Mouse (Mus musculus): ENCODE results near the gene Slc6a6. TPM values are rescaled to one million over a fixed set of nuclear protein-coding genes. Genes with fewer than 3 reads are reported as not detected.

Slc6a6 gene
- polyA plus RNA-seq, 1 experiment: 98.2 TPM

DNA sequence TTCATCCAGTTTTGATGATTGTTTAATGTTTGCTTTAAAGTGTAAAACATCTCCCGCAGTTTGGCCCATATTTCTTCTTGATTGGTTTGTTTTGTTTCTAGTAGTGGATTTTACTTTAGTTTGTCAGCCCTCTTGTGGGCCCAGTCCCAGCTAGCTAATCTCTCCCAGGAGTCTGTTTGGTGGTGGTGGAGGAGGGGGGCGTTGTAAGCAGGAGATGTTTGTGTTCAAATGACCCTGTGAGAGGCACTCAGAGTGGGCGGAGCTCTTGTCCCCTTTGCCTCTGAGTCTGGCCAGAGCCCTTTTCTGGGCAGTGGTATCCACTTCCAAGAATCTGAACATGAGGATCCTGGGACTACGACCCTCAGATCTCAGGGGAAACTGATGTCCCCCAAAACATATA is 60.0 kb downstream of the Slc6a6 start:
- Histone ChIP-seq H3K36me3 (ENCODE audit: control insufficient read depth, insufficient read depth) (peaks cover 55% of the 10 kb centered on the region), H3K4me3 (no peak overlapping the region), H3K79me2 (ENCODE audit: control insufficient read depth, insufficient read depth) (no peaks in the 10 kb centered on the region), H3K4me2 (ENCODE audit: low read depth) (no peak overlapping the region), H3K27me3 (ENCODE audit: control insufficient read depth, insufficient read depth, insufficient read length) (no peaks in the 10 kb centered on the region), H3ac (ENCODE audit: control insufficient read depth, insufficient read length) (no peak overlapping the region)
- no peak for TF ChIP-seq CEBPB (IDR thresholded peaks at IDR 0.05; ENCODE audit: insufficient read depth, poor library complexity, severe bottlenecking)
- no peak for TF ChIP-seq REST (IDR thresholded peaks at IDR 0.05; ENCODE audit: insufficient read depth, insufficient read length)
- no peak for TF ChIP-seq MYOD1 (IDR thresholded peaks at IDR 0.05; ENCODE audit: control insufficient read depth in 1 of 3, insufficient read length in 2 of 3, low read depth in 2 of 3)
- no peak for TF ChIP-seq TCF12 (IDR thresholded peaks at IDR 0.05; ENCODE audit: insufficient read depth, poor library complexity, severe bottlenecking)
- TF ChIP-seq MYOG (IDR thresholded peaks at IDR 0.05; ENCODE audit: control insufficient read depth in 1 of 3, insufficient read depth in 1 of 3, insufficient read length in 2 of 3, low read depth in 2 of 3): no peak
- no peak for TF ChIP-seq USF1 (IDR thresholded peaks at IDR 0.05; ENCODE audit: low read depth)
- TF ChIP-seq MAX (IDR thresholded peaks at IDR 0.05; ENCODE audit: low read depth): no peak
- TF ChIP-seq SRF (IDR thresholded peaks at IDR 0.05; ENCODE audit: control insufficient read depth, insufficient read length, low read depth): no peak
- no peak for TF ChIP-seq POLR2AphosphoS2 (IDR thresholded peaks at IDR 0.05; ENCODE audit: insufficient read length, low read depth)

DNA sequence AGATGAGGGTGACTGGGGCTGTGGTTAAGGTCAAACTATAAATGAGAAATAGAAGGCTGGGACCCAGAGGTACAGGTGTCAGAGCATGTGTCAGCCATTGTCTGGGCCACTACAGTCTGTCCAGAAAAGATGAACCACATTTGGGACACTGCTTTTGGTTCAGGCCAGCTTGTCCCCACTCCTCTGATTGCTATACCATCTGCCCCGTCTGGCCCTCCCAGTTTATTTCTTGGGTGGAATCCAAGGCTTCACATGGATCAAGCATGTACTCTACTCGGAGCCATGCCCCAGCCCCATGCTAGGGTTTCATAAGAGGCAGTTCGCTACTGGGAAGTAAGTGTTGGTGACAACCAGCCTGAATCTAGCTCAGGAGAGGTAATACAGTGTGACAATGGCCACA is 61.4 kb downstream of the Slc6a6 start:
- no peak overlapping the region for H3ac ChIP-seq (ENCODE audit: control insufficient read depth, insufficient read length)
- no peak overlapping the region for H3K4me2 ChIP-seq (ENCODE audit: low read depth)
- no peaks in the 10 kb centered on the region for H3K79me2 ChIP-seq (ENCODE audit: control insufficient read depth, insufficient read depth)
- TF ChIP-seq MAX (IDR thresholded peaks at IDR 0.05; ENCODE audit: low read depth) (no peak), USF1 (IDR thresholded peaks at IDR 0.05; ENCODE audit: low read depth) (no peak), POLR2A (IDR thresholded peaks at IDR 0.05; ENCODE audit: insufficient read length, low read depth) (no peak), TCF3 (IDR thresholded peaks at IDR 0.05; ENCODE audit: insufficient read length, low read depth) (no peak), POLR2AphosphoS2 (IDR thresholded peaks at IDR 0.05; ENCODE audit: insufficient read length, low read depth) (no peak), CEBPB (IDR thresholded peaks at IDR 0.05; ENCODE audit: insufficient read depth, poor library complexity, severe bottlenecking) (no peak), MYOG (IDR thresholded peaks at IDR 0.05; ENCODE audit: control insufficient read depth in 1 of 3, insufficient read depth in 1 of 3, insufficient read length in 2 of 3, low read depth in 2 of 3) (no peak), REST (IDR thresholded peaks at IDR 0.05; ENCODE audit: insufficient read depth, insufficient read length) (no peak), E2F4 (IDR thresholded peaks at IDR 0.05; ENCODE audit: insufficient read depth) (no peak)
- peaks cover 69% of the 10 kb centered on the region for H3K36me3 ChIP-seq (ENCODE audit: control insufficient read depth, insufficient read depth)
- H3K4me3 ChIP-seq: no peak overlapping the region
- H3K27me3 ChIP-seq (ENCODE audit: control insufficient read depth, insufficient read depth, insufficient read length): no peaks in the 10 kb centered on the region

DNA sequence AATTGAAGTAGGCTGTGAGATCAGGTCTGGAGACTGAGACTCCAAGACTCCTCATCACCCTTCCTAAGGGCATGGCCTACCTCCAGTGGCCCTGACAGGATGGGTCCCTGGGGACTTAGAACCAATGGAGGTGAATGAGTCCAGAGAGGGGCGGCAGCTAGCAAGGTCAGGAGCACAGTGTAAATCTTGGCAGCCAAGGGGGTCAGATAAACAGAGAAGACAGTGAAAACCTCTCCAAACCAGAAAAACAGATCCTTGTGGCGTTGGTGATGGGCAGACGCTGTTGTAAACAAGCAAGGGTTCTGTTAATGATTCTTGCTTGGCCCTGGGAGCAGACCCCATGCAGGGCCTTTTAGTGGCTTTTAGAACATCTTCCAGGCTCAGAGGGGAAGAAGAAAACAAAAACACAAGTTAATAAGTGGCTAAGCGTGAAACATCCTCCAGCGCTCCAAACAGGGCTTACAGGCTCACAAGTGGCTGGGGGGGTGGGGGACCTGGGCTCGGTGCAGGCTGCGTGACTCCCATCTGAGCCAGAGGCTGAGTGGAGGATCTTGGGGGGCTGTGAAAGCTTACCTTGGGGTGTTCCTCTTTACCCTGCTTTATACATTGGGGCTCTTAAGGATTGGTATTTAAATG is 62.2 kb downstream of the Slc6a6 start:
- no peak overlapping the region for H3K4me2 ChIP-seq (ENCODE audit: low read depth)
- H3ac ChIP-seq (ENCODE audit: control insufficient read depth, insufficient read length): no peak overlapping the region
- H3K27me3 ChIP-seq (ENCODE audit: control insufficient read depth, insufficient read depth, insufficient read length): no peaks in the 10 kb centered on the region
- H3K79me2 ChIP-seq (ENCODE audit: control insufficient read depth, insufficient read depth): no peaks in the 10 kb centered on the region
- peaks cover 70% of the 10 kb centered on the region for H3K36me3 ChIP-seq (ENCODE audit: control insufficient read depth, insufficient read depth)
- no peak overlapping the region for H3K4me3 ChIP-seq
- TF ChIP-seq MYOD1 (IDR thresholded peaks at IDR 0.05; ENCODE audit: control insufficient read depth in 1 of 3, insufficient read length in 2 of 3, low read depth in 2 of 3): no peak

DNA sequence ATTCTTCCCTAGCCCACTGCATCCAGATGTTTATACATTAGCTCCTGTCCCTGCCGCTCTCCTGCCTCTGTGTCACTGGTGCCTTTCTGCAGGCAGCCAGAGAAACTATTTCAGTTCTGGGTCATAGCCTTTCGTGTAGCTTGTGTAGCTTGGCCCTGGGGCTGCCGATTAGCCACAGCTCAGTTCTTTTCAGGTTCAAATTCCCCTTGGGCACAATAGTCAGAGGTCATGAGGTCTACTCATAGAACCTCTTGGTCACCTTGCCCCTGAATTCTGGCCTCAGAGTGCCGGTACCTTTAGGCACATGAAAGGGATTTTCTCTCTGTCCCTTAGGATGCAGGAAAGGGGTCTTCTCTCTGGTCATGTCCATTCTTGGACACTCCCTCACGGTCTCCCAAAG is 62.9 kb downstream of the Slc6a6 start:
- Histone ChIP-seq H3ac (ENCODE audit: control insufficient read depth, insufficient read length) (no peak overlapping the region), H3K79me2 (ENCODE audit: control insufficient read depth, insufficient read depth) (no peaks in the 10 kb centered on the region), H3K4me3 (no peak overlapping the region), H3K36me3 (ENCODE audit: control insufficient read depth, insufficient read depth) (peaks cover 70% of the 10 kb centered on the region), H3K27me3 (ENCODE audit: control insufficient read depth, insufficient read depth, insufficient read length) (no peaks in the 10 kb centered on the region), H3K4me2 (ENCODE audit: low read depth) (no peak overlapping the region)
- no peak for TF ChIP-seq REST (IDR thresholded peaks at IDR 0.05; ENCODE audit: insufficient read depth, insufficient read length)

DNA sequence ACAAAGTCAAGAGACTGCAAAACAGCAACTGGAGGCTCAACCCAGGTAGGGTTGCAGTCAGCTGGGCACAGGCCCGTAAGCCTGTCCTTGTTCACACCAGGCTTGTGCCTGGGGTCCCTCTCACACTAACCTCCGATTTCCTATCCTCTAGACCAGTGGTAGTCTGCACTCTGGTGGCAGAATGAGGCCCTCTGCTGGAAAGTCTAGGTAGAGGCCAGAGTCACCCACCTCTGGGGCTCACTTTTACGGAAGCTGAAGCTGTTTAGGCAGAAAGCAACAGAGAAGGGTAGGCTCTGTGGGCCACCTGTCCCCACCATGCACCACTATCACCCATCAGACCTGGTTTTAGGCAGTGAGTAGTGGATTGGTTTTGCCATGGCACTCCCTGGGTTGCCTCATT is 67.1 kb downstream of the Slc6a6 start:
- H3ac ChIP-seq (ENCODE audit: control insufficient read depth, insufficient read length): no peak overlapping the region
- no peaks in the 10 kb centered on the region for H3K79me2 ChIP-seq (ENCODE audit: control insufficient read depth, insufficient read depth)
- no peak for TF ChIP-seq POLR2A (IDR thresholded peaks at IDR 0.05; ENCODE audit: insufficient read length, low read depth)
- TF ChIP-seq SRF (IDR thresholded peaks at IDR 0.05; ENCODE audit: control insufficient read depth, insufficient read length, low read depth): no peak
- no peak for TF ChIP-seq USF1 (IDR thresholded peaks at IDR 0.05; ENCODE audit: low read depth)
- TF ChIP-seq E2F4 (IDR thresholded peaks at IDR 0.05; ENCODE audit: insufficient read depth): no peak
- TF ChIP-seq MAX (IDR thresholded peaks at IDR 0.05; ENCODE audit: low read depth): no peak
- TF ChIP-seq TCF12 (IDR thresholded peaks at IDR 0.05; ENCODE audit: insufficient read depth, poor library complexity, severe bottlenecking): no peak
- TF ChIP-seq TCF3 (IDR thresholded peaks at IDR 0.05; ENCODE audit: insufficient read length, low read depth): no peak
- TF ChIP-seq MYOD1 (IDR thresholded peaks at IDR 0.05; ENCODE audit: control insufficient read depth in 1 of 3, insufficient read length in 2 of 3, low read depth in 2 of 3): no peak
- TF ChIP-seq REST (IDR thresholded peaks at IDR 0.05; ENCODE audit: insufficient read depth, insufficient read length): no peak
- no peak for TF ChIP-seq POLR2AphosphoS2 (IDR thresholded peaks at IDR 0.05; ENCODE audit: insufficient read length, low read depth)
- H3K27me3 ChIP-seq (ENCODE audit: control insufficient read depth, insufficient read depth, insufficient read length): no peaks in the 10 kb centered on the region
- H3K36me3 ChIP-seq (ENCODE audit: control insufficient read depth, insufficient read depth): peaks cover 48% of the 10 kb centered on the region
- no peak overlapping the region for H3K4me2 ChIP-seq (ENCODE audit: low read depth)
- no peak overlapping the region for H3K4me3 ChIP-seq

Measured in myocyte (in vitro differentiated cells).